Mouse (Mus musculus) gastrocnemius, postnatal 4 days (tissue): ENCODE results near the gene Fn3k. TPM values are rescaled to one million over a fixed set of nuclear protein-coding genes. Genes with fewer than 3 reads are reported as not detected.

Experiments used
- DNase-seq, 2 experiments: peaks; one replicate each; pipeline ENCODE4 v3.0.0; 2021 to 2022; ENCODE audit warnings: low spot score in 2 of 2, mixed read lengths in 2 of 2
- microRNA-seq: library from miRNA; unstranded; fragments of <30 nt; microRNA quantifications from one replicate; pipeline ENCODE4 v1.2.0, GENCODE M21; 2021
- total RNA-seq, 2 experiments: library from RNA; stranded (reverse); gene quantifications; 2 replicates each; pipeline ENCODE4 v1.2.3; 2021

Gene Fn3k
- total RNA-seq, 2 experiments from 2014 or later: 8.0 to 8.4 TPM

DNA sequence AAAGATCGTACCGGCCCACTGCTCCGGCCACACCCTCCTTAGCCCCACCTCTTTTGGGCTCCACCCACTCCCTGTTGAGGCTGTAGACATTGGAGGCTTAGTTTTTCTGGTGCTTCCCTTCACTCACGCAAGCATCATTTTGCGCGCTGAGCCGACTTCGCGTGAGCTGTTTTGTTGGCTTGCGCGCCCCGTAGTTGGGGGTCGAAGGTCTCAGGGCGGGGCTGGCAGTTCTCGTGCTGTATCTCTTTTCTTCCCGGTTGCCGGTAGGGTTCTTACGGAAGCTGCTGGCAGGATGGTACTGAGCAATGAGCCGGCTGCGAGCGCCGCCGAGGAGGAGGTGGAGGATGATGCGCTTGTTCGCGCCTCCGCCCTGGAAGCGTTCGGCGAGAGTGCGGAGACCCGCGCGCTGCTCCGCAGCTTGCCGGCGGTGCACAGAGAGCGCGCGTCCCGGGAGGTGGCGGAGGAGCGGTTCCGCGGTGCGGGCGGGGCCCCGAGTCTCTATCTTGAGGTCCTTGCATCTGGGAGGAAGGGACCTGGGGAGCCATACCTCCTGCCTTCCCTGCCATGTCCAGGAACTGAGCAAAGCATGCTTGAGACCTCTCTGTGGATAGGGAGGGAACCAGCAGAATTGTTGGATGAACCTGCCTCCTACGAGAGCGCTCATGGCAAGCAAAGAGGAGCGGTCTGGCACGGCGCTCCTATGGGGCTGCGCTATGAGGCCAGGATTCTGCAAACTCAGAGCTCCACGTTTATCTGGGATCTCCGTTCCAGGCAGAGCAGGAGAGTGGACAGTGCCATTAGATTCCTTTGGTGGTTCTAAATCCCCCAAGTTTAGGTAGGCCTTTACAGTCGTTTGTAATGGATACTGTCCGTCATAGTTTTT lies 17.3 kb downstream of the Fn3k start, which contains the start of gene Tbcd:
TSS of gene Tbcd (plus strand) at position 197 of the 883 bp plus-strand sequence.
- peak; percentile 88 to 95 for DNase-seq

GRCm38 (mm10) chr11:121457874-121458273 lies 23.2 kb downstream of the Fn3k start:
- no peak for DNase-seq

DNA sequence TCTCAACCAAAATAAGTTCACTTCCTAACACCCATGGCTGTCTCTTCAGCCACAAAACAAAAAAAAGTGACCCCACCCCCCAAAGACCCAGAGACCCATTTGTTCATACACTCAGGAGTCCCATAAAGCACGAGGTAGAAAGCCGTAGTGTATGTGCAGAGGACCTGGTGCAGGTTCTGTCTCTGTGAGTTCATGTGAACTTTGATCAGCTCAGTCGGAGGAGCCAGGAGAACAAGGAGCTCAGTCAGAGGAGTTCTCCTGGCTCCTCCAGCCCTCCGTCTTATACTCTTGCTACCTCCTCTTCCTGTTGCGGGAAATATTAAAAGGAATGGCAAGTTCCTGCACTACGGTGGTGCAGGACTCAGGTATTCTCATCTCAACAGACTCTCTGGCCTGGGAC lies 32.7 kb downstream of the Fn3k start:
- no peak for DNase-seq

GRCm38 (mm10) chr11:121474831-121475230 lies 40.1 kb downstream of the Fn3k start:
- DNase-seq: no peak

DNA sequence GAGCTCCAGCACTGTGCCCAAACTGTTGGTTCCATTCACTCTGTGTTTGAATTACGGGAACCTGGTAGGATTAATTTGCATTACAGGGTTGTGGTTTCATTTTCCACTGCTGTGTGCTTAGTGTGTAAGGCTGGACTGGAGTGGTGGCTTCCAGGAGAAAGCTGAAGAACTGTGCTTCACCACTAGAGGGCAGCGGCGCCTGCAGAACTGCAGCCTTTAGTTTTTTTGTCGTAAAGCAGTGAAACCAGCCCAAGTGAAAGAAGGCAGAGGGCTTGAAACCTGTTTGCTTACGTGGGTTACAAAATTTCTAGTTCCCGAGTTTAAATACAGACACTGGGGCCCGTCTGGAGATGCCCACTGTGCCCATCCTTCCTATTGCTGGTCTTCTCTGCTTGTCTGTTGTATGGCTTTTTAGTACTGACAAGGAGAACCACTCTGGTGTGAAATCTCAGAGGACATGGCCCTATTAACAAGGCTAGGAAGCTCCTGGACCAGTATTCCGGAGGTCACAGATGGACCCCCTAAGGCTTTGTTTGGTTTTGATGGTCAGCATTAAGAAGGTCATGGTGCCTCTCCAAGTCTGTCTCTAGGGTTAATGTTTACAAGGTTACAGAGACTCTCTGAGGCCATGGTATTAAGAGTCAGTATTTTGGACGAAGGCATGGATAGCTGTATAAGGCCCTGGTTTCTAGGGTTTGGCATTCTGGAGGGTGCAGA lies 41.1 kb downstream of the Fn3k start:
- DNase-seq: peak; percentile 64 to 78

- DNase-seq: no peak
Measured at GRCm38 (mm10) chr11:121479476-121480203, 44.9 kb downstream of the Fn3k start.

DNA sequence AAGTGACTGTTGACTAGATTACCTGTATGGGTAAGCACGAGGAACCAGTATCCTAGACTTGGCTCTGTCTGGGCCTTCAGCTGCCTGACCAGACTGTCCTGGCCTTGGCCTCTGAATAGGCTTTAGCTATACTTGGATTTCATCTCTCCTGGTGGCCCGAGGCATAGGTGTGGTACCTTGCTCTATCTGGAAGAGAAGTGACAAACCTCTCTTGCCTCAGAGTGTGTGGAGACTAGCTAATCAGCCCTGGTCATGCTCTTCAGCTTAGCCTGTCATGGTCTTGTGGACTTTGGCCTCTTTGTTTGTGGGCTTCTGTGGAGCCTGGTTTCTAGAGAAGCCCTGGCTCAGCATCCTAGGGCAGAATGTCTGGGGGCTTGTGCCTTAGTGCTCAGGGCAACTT lies 46.4 kb downstream of the Fn3k start:
- DNase-seq: no peak

GRCm38 (mm10) chr11:121485882-121486281 lies 51.2 kb downstream of the Fn3k start:
- DNase-seq: no peak

DNA sequence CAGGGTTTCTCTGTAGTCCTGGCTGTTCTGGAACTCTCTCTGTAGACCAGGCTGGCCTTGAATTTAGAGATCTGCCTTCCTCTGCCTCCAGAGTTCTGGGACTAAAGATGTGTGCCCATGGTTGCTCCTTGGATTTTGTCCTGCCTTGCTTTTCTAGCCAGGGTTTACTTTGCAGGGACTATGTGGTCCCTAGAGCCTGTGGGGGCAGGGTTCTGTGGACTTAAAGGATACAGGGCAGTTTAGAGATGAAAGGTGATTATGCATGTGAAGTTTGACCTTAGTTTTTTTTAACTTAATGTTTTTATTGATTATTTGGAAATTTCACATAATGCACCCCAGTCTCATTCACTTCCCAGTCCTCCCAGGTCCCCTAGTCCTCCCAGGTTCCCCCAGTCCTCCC lies 55.9 kb downstream of the Fn3k start:
- DNase-seq: no peak

Small RNA genes within 50 kb of the gene (microRNA-seq; reads per million reads assigned to microRNA genes)
- gene Mir7236: not detected

Other genes with a start within 250 kb of the Fn3k start
- gene Hexdc, start 230.5 kb upstream of the Fn3k start, total RNA-seq: 10 to 100 TPM; 14.4 to 14.8 TPM
- gene Ogfod3, start 230.2 kb upstream of the Fn3k start, total RNA-seq: 10 to 100 TPM; 14.6 to 14.7 TPM
- gene Cybc1, start 205.6 kb upstream of the Fn3k start, total RNA-seq: 10 to 100 TPM; 14.2 to 15.5 TPM
- 10 to 100 TPM; 36.7 to 38.8 TPM for gene Narf, start 197.7 kb upstream of the Fn3k start, total RNA-seq
- gene Foxk2, start 174.9 kb upstream of the Fn3k start, total RNA-seq: 10 to 100 TPM; 36.4 to 37.5 TPM
- gene Wdr45b, start 80.5 kb upstream of the Fn3k start, total RNA-seq: 10 to 100 TPM; 60.8 to 61.9 TPM
- gene Rab40b, start 46.7 kb upstream of the Fn3k start, total RNA-seq: 10 to 100 TPM; 52.7 to 53.0 TPM
- 10 to 100 TPM; 12.9 to 13.1 TPM for gene Fn3krp, start 13.5 kb upstream of the Fn3k start, total RNA-seq
- gene Tbcd, start 17.0 kb downstream of the Fn3k start, total RNA-seq: 10 to 100 TPM; 25.7 to 28.3 TPM
- gene Zfp750, start 84.4 kb downstream of the Fn3k start, total RNA-seq: under 1 TPM in 1 of 2 experiments, not detected in 1; 0.16 TPM
- 1 to 10 TPM; 5.9 to 6.1 TPM for gene B3gntl1, start 238.2 kb downstream of the Fn3k start, total RNA-seq